Mouse (Mus musculus) hematopoietic stem cell, adult 5-6 weeks (primary cell): ENCODE data around the gene Abhd12. TPM values are rescaled to one million over a fixed set of nuclear protein-coding genes. Genes with fewer than 3 reads are reported as not detected.
"Not testable (repeated sequence)": the region's sequence is repeated elsewhere in the genome, so short reads cannot be mapped to it uniquely, and the experiment has no call there.

ENCODE experiments used
- ATAC-seq, 2 experiments: fragments of 125-278 bp in 1 of 2; replicated peaks in 1 of 2; 2 replicates each; pipeline ENCODE4 v1.8.0; 2016 to 2017; ENCODE audit warnings: inconsistent platforms in 2 of 2, mild to moderate bottlenecking in 2 of 2, moderate number of reproducible peaks in 2 of 2, low read depth in 1 of 2, moderate TSS enrichment in 1 of 2; ENCODE audit not compliant: low FRiP score in 2 of 2, poor library complexity in 2 of 2, severe bottlenecking in 2 of 2, insufficient read depth in 1 of 2, low TSS enrichment in 1 of 2
- total RNA-seq: library from RNA; stranded (forward); fragments of 172-1452, 232-1000 nt; gene quantifications from 2 replicates; pipeline ENCODE4 v1.2.3, GENCODE M21; 2017

The Abhd12 gene
- 37.8 and 65.7 TPM in 2 replicates for total RNA-seq

DNA sequence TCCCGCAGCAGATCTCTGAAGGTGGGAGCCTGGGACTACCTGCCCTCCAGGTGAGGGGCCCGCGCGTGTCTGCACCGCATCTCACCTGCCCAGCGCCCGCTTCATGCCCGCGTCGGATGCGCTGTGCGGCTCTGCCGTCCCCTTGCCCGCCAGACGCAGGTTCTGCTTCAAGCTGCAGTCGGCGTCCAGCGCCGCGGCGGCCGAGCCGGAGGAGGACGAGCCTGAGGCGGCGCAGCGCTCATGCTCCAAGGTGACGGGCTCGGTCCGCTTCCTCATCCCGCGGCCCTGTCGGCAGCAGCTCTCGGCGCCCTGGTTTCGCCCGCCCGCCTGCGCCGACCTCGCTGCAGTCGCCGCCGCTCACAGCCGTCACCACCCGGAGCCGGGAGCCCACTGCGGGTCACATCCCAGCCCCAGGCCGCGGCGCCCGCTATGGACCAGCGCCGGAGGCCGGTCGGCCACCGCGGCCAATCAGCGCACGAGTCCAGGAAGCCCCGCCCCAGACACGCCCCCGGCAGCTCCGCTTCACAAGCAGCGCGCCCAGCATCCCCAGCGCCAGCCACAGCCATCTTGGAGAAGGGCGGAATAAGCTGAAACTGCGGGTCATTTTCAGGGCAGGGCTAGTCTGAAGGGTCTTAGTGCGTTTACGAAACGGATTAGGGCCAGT lies at the start of gene Abhd12:
TSS of gene Abhd12 (minus strand) at position 470 of the 664 bp plus-strand sequence.
- ATAC-seq, result peak; percentile 93 to 95

DNA sequence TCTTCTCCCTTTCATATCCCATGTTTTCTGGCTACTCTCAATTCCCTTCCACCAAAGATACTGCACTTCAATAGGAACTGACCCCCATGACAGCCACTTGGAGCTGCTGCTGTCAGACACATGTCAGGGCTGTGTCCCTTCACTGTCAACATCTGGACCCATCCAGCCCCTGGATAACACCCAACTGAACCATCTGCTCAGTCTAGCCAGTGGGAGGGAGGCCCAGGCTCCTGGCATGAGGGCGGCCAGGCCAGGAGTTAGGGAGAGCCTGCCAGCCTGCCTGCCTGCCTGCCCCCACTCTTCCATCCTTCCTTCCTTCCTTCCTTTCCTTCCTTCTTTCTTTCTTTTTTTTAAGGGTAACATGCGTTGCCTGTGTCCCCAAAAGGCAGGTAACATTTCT lies 46.7 kb upstream of the Abhd12 start:
- no peak for ATAC-seq

GRCm38 (mm10) chr2:150950056-150950455 lies 45.5 kb upstream of the Abhd12 start:
- ATAC-seq, result no peak

DNA sequence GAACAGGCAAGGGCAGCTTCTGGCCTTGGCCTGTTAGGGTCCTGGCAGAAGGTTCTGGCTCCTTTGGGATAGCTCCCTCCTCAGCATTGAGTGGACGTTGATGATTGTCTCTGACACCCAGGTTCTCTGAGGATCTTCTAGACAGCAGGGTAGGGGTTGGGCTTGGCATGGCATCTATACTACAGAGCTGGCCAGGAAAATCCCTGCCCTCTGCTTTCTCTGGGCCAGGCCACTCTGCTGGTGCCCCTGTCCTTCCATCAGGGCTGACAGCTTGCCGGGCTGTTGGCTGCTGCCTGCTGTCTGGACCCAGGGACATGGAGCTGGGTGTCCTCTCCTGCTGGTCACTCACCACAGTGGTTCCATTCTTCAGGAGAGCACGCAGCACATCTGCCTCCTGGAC lies 45.1 kb upstream of the Abhd12 start:
- no peak for ATAC-seq

DNA sequence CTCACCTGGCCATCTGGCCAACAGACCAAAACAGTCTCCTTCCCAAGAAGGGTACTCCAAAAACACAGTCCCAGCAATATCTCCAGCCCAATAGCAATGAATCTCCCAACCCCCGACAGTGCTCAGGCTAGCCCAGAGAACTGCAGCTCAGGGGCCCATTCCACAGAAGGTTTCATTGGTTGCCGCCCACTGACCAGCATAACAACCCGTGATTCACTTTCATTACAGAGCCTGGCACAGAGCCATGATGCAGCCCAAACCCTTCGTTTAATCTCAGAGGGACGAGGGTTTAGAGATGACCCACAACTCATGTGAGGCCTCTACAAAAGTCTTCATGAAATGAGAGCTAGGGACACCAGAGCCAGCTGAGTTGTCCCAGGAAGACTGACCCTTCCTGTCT lies 44.2 kb upstream of the Abhd12 start:
- ATAC-seq, result no peak

GRCm38 (mm10) chr2:150947880-150948611 lies 43.5 kb upstream of the Abhd12 start:
- not testable (repeated sequence) for ATAC-seq

DNA sequence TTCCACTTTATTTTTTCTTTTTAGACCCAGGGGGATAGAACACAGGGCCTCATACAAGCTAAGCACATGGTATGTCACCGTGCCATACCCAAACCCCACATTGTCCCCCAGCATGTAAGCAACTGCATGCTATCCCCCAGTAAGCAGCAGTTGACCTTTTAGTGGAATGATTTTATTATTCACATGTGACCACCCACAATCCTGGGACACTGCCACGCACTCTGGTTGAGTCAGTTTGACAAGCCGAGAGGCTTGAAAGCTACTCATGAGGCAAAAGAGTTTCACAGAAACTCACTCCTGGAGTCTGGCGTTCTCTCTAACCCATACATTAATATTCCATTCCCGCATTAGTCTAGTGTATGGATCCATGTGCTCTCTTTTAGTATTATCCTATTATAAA lies 42.8 kb upstream of the Abhd12 start:
- not testable (repeated sequence) for ATAC-seq

GRCm38 (mm10) chr2:150944017-150944416 lies 39.5 kb upstream of the Abhd12 start:
- no peak for ATAC-seq

DNA sequence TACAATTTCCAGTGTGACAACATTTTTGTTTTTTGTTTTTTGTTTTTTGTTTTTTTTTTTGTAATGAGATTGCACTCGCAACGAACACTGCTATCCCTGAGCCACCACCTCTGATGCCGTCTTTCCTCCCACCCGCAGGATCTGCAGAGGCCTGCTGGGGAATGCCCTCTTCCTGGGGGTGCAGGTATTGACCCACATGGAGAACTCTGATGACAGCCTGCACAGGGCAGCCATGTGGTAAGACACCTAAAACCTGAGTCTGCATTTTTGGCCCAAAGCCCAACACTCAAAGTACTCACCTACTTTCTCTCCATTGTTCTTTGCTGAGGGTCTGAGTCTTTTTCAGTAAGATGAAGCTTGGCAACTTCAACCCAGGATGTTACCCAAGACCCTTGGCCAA lies 30.1 kb upstream of the Abhd12 start:
- ATAC-seq, result no peak

DNA sequence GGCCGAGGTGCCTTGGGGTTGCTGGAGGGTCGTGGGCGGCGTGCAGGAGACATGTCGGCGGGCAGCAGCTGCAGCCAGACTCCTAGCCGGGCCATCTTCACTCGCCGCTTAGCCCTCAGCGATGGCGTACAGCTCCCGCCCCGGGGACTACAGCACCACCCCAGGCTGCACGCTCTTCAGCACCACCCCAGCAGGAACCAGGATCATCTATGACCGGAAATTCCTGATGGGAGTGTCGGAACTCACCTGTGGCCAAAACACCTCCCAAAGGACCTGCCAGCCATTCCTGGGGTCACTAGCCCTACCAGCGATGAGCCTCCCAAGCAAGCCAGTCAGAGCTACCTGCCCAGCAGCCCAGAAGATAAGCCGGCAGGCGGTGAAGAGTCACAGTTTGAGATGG lies 28.9 kb upstream of the Abhd12 start:
- ATAC-seq, result peak in 1 of 2 experiments; percentile 25; a peak in 1 of 4 replicates

- no peak for ATAC-seq
Measured at GRCm38 (mm10) chr2:150930806-150931205, 26.3 kb upstream of the Abhd12 start.

- ATAC-seq, result no peak
Measured at GRCm38 (mm10) chr2:150929156-150929555, 24.6 kb upstream of the Abhd12 start.

- no peak for ATAC-seq
Measured at GRCm38 (mm10) chr2:150927038-150927720, 22.6 kb upstream of the Abhd12 start.

DNA sequence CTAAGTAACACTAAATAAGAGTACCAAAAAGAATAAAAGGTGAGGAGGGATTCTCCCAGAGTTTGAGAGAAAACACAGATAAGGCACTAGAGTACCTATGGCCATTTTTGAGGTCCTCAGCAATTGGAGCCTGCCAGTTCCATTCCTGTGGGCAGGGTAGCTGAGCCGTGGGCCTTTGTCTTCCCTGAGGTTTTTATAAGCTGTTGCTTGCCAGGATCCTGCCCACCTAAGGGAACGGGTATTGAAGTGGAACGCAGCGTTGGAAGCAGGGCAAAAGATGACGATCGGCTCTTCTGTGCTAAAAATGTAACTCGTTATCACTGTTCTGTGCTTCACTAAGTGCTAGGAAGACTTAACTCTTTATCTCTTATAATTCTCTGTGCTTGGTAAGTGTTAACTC lies 19.0 kb upstream of the Abhd12 start:
- ATAC-seq, result no peak

GRCm38 (mm10) chr2:150923026-150923425 lies 18.5 kb upstream of the Abhd12 start:
- no peak for ATAC-seq

DNA sequence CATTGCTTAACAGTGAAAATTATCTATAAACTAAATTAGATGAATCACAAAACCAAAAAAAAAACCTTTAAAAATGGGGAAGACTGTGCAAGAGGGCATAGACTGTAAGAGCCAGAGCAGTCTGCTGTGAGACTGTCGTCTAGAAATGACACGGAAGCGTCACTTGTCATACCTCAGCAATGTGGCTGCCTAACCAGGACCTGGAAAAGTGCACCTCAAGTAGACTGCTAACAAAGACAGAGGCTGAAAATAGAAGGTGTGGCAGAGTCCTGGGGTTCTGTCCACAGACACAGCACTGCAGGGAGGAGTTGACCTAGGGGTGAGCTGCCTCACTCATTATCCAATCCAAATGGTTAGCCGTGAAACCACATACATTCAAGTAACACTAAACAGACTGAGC lies 17.6 kb upstream of the Abhd12 start:
- ATAC-seq, result no peak

GRCm38 (mm10) chr2:150921697-150922096 lies 17.2 kb upstream of the Abhd12 start:
- ATAC-seq, result no peak; a peak in 1 of 4 replicates

GRCm38 (mm10) chr2:150920543-150920942 lies 16.0 kb upstream of the Abhd12 start:
- no peak for ATAC-seq
